Mouse (Mus musculus): ENCODE results near the gene Spin2e.
"Not testable (repeated sequence)": the region's sequence is repeated elsewhere in the genome, so short reads cannot be mapped to it uniquely, and the experiment has no call there.

Gene Spin2e

GRCm38 (mm10) chrX:31618820-31619219 is at the start of gene Spin2e:
Spin2e (minus strand) TSS chrX:31618920.
- not testable (repeated sequence) for DNase-seq

- DNase-seq, result not testable (repeated sequence)
These were observed 44.5 kb downstream of the Spin2e start, which contains the start of gene Gm21883 for GRCm38 (mm10) chrX:31574183-31574582. Gm21883 (minus strand) TSS chrX:31574283.
